Mouse (Mus musculus): Measurements from ENCODE around the gene Ovol2. TPM values are rescaled to one million over a fixed set of nuclear protein-coding genes. Genes with fewer than 3 reads are reported as not detected.

Ovol2 gene
- polyA plus RNA-seq, 1 experiment from 2014 or later = 4.1 TPM

DNA sequence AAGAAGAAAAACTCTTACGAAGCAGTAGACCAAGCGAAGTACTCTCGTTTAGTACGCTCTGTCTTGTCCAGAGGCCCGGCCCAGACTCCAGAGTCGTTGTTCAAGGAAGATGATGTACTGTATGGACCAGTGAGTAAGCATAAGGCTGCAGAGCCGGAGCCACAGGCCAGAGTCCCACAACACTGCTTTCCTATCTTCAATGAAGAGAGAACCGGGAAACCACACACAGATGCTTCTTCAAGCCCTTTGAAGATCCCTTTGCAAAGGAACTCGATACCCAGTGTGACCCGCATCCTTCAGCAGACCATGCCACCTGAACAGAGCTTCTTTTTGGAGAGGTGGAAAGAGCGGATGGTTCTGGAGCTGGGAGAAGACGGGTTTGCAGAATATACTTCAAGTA lies 59.9 kb downstream of the Ovol2 start:
- Histone ChIP-seq H3K4me1 (replicated peaks; ENCODE audit: control insufficient read depth, insufficient read depth, low read length) (peaks cover 35% of the 10 kb centered on the region), H3K9me3 (ENCODE audit: control insufficient read depth, low read length) (no peaks in the 10 kb centered on the region), H3K9ac (ENCODE audit: low read length) (peak overlapping the region; percentile 21; the same call in 1 of the 2 replicates), H3K27me3 (ENCODE audit: control insufficient read depth, insufficient read depth, low read depth, low read length) (no peaks in the 10 kb centered on the region), H3K4me2 (ENCODE audit: low read depth, low read length) (no peak overlapping the region), H3K36me3 (ENCODE audit: control insufficient read depth, insufficient read depth, low read length) (peaks cover 3% of the 10 kb centered on the region), H3K4me3 (ENCODE audit: low read length) (no peak overlapping the region), H3K27ac (ENCODE audit: low read length) (no peak overlapping the region)
- 85% methylated on average over 12 of the region's 12 CpGs for WGBS
- ATAC-seq (ENCODE audit: low read depth) = no peak

DNA sequence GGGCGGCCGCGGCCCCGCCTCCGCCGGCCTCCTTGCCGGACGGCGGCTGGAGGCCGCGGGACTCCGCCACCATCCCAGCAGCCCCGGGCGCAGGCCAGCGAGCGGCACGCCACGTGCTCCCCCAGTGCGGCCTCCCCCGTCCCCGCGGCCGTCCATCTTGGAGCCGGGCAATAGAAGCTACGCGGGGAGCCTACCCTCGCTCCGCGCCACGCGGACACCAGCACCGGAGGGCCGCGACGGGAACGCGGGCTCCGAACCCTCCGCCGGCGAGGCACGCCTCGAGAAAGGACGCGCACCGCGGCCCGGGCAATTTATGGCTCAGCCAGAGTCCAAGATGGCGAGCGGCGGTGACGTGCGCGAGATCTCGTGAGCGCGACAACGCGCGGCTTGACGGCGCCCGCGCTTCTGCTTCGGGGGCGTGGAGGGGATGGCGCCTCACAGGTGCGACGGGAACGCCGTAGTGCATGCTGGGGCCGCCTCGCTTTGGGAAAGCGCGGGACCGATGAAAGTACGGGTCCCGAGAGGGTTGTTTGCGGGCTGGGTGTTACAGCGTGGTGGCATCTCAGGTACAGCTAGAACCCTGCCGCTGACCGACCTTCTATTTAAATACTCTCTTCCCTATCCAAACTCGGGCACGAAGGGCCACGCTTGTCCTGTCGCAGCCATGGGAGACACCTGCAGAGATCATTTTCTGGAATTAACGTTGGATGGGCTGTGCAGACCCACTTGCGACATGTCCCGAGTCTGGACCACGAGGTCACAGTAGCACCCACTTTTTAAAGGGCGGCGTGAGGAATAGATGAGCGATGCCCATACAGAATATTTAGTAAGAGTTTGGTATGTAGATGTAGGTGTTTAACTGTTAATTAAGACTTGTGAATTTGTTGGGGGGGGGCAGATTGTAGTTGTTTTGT lies 61.2 kb downstream of the Ovol2 start, which contains the start of the genes Mgme1 and Snx5:
Gene Mgme1 (plus strand): TSS at position 157 of the 914 bp plus-strand sequence.
Gene Snx5 (minus strand): TSS at position 400 of the 914 bp plus-strand sequence.
- peak; percentile 97 for ATAC-seq (ENCODE audit: low read depth)
- under 1% methylated on average over 81 of the region's 93 CpGs for WGBS
- peak within 1 kb of the TSS; percentile 72 for H3K4me2 ChIP-seq (ENCODE audit: low read depth, low read length)
- no peaks in the 10 kb centered on the region for H3K36me3 ChIP-seq (ENCODE audit: control insufficient read depth, insufficient read depth, low read length)
- peak within 1 kb of the TSS; percentile 92 for H3K4me3 ChIP-seq (ENCODE audit: low read length)
- H3K27ac ChIP-seq (ENCODE audit: low read length) = peak within 1 kb of the TSS; percentile 98
- H3K9ac ChIP-seq (ENCODE audit: low read length) = peak within 1 kb of the TSS; percentile 94
- no peaks in the 10 kb centered on the region for H3K9me3 ChIP-seq (ENCODE audit: control insufficient read depth, low read length)
- no peaks in the 10 kb centered on the region for H3K27me3 ChIP-seq (ENCODE audit: control insufficient read depth, insufficient read depth, low read depth, low read length)
- peaks cover 46% of the 10 kb centered on the region for H3K4me1 ChIP-seq (replicated peaks; ENCODE audit: control insufficient read depth, insufficient read depth, low read length)

GRCm38 (mm10) chr2:144269679-144270475 lies 62.1 kb downstream of the Ovol2 start:
- peak overlapping the region; percentile 94 for H3K9ac ChIP-seq (ENCODE audit: low read length)
- H3K27ac ChIP-seq (ENCODE audit: low read length) = peak overlapping the region; percentile 98
- peaks cover 47% of the 10 kb centered on the region for H3K4me1 ChIP-seq (replicated peaks; ENCODE audit: control insufficient read depth, insufficient read depth, low read length)
- peak; percentile 5; the same call in 1 of the 2 replicates for ATAC-seq (ENCODE audit: low read depth)
- H3K4me2 ChIP-seq (ENCODE audit: low read depth, low read length) = peak overlapping the region; percentile 72
- WGBS = 0% methylated on average over 28 of the region's 33 CpGs
- no peaks in the 10 kb centered on the region for H3K27me3 ChIP-seq (ENCODE audit: control insufficient read depth, insufficient read depth, low read depth, low read length)
- H3K4me3 ChIP-seq (ENCODE audit: low read length) = peak overlapping the region; percentile 92
- H3K36me3 ChIP-seq (ENCODE audit: control insufficient read depth, insufficient read depth, low read length) = no peaks in the 10 kb centered on the region
- H3K9me3 ChIP-seq (ENCODE audit: control insufficient read depth, low read length) = no peaks in the 10 kb centered on the region

DNA sequence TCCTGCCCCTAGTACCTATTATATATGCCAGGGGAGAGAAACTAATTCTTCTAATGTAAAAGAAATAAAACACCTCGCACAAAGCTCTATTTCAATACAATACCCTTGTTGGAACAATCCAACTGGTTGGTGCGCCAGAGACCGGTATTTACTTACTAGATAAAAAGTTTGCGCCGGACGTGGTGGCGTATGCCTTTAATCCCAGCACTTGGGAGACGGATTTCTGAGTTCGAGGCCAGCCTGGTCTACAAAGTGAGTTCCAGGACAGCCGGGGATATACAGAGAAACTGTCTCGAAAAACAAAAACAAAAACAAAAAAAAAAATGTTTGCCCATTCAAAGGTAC lies 62.7 kb downstream of the Ovol2 start:
- Histone ChIP-seq H3K36me3 (ENCODE audit: control insufficient read depth, insufficient read depth, low read length) (peaks cover 3% of the 10 kb centered on the region; the same call in 1 of the 2 replicates), H3K9ac (ENCODE audit: low read length) (peak overlapping the region; percentile 94), H3K4me3 (ENCODE audit: low read length) (peak overlapping the region; percentile 92), H3K27ac (ENCODE audit: low read length) (no peak overlapping the region), H3K27me3 (ENCODE audit: control insufficient read depth, insufficient read depth, low read depth, low read length) (no peaks in the 10 kb centered on the region), H3K4me2 (ENCODE audit: low read depth, low read length) (peak overlapping the region; percentile 72), H3K4me1 (replicated peaks; ENCODE audit: control insufficient read depth, insufficient read depth, low read length) (peaks cover 42% of the 10 kb centered on the region), H3K9me3 (ENCODE audit: control insufficient read depth, low read length) (no peaks in the 10 kb centered on the region)
- under 1% methylated on average over 11 of the region's 11 CpGs for WGBS
- no peak for ATAC-seq (ENCODE audit: low read depth)

DNA sequence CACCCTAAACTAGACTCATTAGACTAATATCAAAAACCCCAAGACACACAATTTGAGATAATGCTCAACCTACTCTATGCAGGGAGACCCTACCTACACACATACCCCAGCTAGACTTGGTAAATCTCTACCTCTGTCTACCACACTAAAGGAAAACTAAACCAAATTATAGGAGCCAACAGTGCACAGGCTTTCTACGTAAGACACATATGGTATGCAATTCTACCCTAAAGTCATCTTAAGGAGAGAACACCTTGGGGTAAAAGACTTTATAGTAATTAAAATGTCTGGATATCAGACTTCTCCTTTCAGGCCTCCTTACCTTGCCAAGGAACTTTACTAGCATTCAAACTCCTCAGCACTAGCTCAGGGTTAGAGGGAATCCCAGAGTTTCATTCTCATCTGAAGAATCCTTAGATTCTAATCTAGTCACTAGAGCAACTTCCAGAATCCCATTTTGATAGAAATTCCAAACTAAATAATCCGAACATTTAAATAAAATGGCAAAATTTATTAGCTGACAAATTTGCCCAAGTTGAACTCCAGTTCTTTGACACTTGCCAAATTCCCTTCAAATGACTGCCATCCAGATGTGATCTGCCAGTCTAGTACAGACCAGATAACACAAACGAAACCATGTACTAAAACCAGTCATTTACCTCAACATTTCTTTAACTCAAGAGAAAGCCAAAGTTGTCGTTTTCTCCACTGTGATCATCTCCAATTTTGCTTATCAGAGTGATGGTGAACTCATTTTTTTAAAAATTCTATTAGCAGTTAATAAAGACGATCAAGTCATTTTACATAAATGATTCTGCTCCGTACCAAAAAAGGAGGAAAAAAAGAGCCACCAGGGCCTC lies 63.3 kb downstream of the Ovol2 start:
- peak overlapping the region; percentile 94 for H3K9ac ChIP-seq (ENCODE audit: low read length)
- peaks cover 43% of the 10 kb centered on the region for H3K4me1 ChIP-seq (replicated peaks; ENCODE audit: control insufficient read depth, insufficient read depth, low read length)
- H3K9me3 ChIP-seq (ENCODE audit: control insufficient read depth, low read length) = no peaks in the 10 kb centered on the region
- H3K4me3 ChIP-seq (ENCODE audit: low read length) = peak overlapping the region; percentile 92
- no peak for ATAC-seq (ENCODE audit: low read depth)
- H3K4me2 ChIP-seq (ENCODE audit: low read depth, low read length) = peak overlapping the region; percentile 72
- WGBS = 5% methylated on average over 6 of the region's 6 CpGs
- H3K36me3 ChIP-seq (ENCODE audit: control insufficient read depth, insufficient read depth, low read length) = peaks cover 4% of the 10 kb centered on the region; the same call in 1 of the 2 replicates
- no peak overlapping the region for H3K27ac ChIP-seq (ENCODE audit: low read length)
- no peaks in the 10 kb centered on the region for H3K27me3 ChIP-seq (ENCODE audit: control insufficient read depth, insufficient read depth, low read depth, low read length)

GRCm38 (mm10) chr2:144267731-144268015 lies 64.3 kb downstream of the Ovol2 start:
- Histone ChIP-seq H3K27ac (ENCODE audit: low read length) (no peak overlapping the region), H3K27me3 (ENCODE audit: control insufficient read depth, insufficient read depth, low read depth, low read length) (no peaks in the 10 kb centered on the region), H3K4me2 (ENCODE audit: low read depth, low read length) (peak overlapping the region; percentile 72), H3K4me3 (ENCODE audit: low read length) (peak overlapping the region; percentile 19; the same call in 1 of the 2 replicates), H3K9ac (ENCODE audit: low read length) (peak overlapping the region; percentile 24; the same call in 1 of the 2 replicates), H3K9me3 (ENCODE audit: control insufficient read depth, low read length) (no peaks in the 10 kb centered on the region), H3K4me1 (replicated peaks; ENCODE audit: control insufficient read depth, insufficient read depth, low read length) (peaks cover 40% of the 10 kb centered on the region), H3K36me3 (ENCODE audit: control insufficient read depth, insufficient read depth, low read length) (peaks cover 4% of the 10 kb centered on the region; the same call in 1 of the 2 replicates)
- no peak for ATAC-seq (ENCODE audit: low read depth)
- 13% methylated on average over 1 of the region's 1 CpGs for WGBS

DNA sequence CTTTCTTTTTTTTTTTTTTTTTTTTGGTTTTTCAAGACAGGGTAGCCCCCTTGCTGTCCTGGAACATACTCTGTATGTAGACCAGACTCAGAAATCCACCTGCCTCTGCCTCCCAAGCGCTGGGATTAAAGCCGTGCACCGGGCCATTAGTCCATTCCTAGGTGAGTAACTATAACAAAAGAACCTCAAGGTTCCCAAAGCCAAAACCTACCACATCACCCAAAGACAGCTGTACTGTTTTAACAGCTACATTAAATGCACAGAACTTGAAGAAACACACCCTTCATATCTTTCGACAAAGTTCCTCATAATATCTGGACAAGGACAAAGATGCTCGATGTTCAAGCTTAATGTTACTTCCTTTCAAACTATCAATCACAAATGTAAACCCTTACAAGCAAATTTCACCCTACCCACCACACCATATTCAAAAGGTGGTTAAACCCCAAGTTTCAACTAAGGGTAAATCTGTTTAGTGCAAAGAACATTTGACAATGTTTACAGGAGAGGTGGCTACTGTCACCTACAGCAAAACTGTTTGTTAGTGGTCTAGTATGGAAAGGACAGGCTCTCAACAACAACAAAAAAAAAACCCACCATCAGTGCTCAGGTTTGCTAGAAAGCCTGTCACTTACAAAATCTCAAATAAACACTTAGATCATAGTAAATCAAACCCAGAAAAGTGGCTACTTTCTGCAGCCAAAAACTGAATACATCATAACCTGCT lies 64.8 kb downstream of the Ovol2 start:
- Histone ChIP-seq H3K4me2 (ENCODE audit: low read depth, low read length) (peak overlapping the region; percentile 27; the same call in 1 of the 2 replicates), H3K9me3 (ENCODE audit: control insufficient read depth, low read length) (no peaks in the 10 kb centered on the region), H3K27me3 (ENCODE audit: control insufficient read depth, insufficient read depth, low read depth, low read length) (no peaks in the 10 kb centered on the region), H3K27ac (ENCODE audit: low read length) (no peak overlapping the region), H3K4me3 (ENCODE audit: low read length) (peak overlapping the region; percentile 19; the same call in 1 of the 2 replicates), H3K36me3 (ENCODE audit: control insufficient read depth, insufficient read depth, low read length) (peaks cover 4% of the 10 kb centered on the region; the same call in 1 of the 2 replicates), H3K9ac (ENCODE audit: low read length) (peak overlapping the region; percentile 24; the same call in 1 of the 2 replicates), H3K4me1 (replicated peaks; ENCODE audit: control insufficient read depth, insufficient read depth, low read length) (peaks cover 39% of the 10 kb centered on the region)
- ATAC-seq (ENCODE audit: low read depth) = no peak
- WGBS = 47% methylated on average over 5 of the region's 5 CpGs
